Mouse (Mus musculus): ENCODE results near the gene Camta1. TPM values are rescaled to one million over a fixed set of nuclear protein-coding genes. Genes with fewer than 3 reads are reported as not detected.

The Camta1 gene
- polyA plus RNA-seq, 1 experiment = 155 TPM

DNA sequence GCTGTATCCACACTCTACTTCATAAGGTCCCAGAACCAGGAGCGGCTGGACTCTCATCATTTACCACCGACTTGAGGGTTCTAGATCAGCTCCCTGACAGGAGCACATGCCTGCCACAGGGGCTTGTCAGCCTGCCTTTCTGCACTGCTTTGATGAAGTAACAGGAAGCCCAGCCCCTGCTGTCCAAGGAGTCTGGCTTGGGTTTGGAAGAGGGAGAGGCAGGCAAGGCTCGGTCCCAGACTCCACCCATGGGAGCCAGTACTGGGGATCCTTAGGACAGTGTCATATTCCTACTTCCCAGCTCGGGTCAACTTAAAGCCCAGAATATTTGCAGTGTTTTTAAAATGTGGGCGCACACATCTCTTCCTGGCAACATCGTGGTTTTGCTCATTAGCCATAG lies 694.7 kb downstream of the Camta1 start:
- TF ChIP-seq CTCF (IDR thresholded peaks at IDR 0.05; ENCODE audit: borderline replicate concordance, insufficient read depth, low read depth, low read length) (no peak), POLR2A (IDR thresholded peaks at IDR 0.05; ENCODE audit: borderline replicate concordance, insufficient read depth, low read length) (no peak)
- no peak overlapping the region for H3K27ac ChIP-seq (ENCODE audit: insufficient read depth, low read length)
- no peak for DNase-seq
- 96% methylated on average over 6 of the region's 6 CpGs for WGBS
- H3K4me1 ChIP-seq (ENCODE audit: control insufficient read depth, insufficient read depth, low read length) = peaks cover 31% of the 10 kb centered on the region
- H3K4me3 ChIP-seq (replicated peaks; ENCODE audit: insufficient read depth, low read depth, low read length) = no peak overlapping the region
- H3K27me3 ChIP-seq (ENCODE audit: control insufficient read depth, insufficient read depth, low read length) = no peaks in the 10 kb centered on the region

GRCm38 (mm10) chr4:151165539-151165938 lies 696.1 kb downstream of the Camta1 start:
- Histone ChIP-seq H3K27ac (ENCODE audit: insufficient read depth, low read length) (no peak overlapping the region), H3K4me3 (replicated peaks; ENCODE audit: insufficient read depth, low read depth, low read length) (no peak overlapping the region), H3K4me1 (ENCODE audit: control insufficient read depth, insufficient read depth, low read length) (peaks cover 46% of the 10 kb centered on the region), H3K27me3 (ENCODE audit: control insufficient read depth, insufficient read depth, low read length) (no peaks in the 10 kb centered on the region)
- TF ChIP-seq CTCF (IDR thresholded peaks at IDR 0.05; ENCODE audit: borderline replicate concordance, insufficient read depth, low read depth, low read length) (no peak), POLR2A (IDR thresholded peaks at IDR 0.05; ENCODE audit: borderline replicate concordance, insufficient read depth, low read length) (no peak)
- under 1% methylated on average over 10 of the region's 10 CpGs for WGBS
- DNase-seq = peak; percentile 98

DNA sequence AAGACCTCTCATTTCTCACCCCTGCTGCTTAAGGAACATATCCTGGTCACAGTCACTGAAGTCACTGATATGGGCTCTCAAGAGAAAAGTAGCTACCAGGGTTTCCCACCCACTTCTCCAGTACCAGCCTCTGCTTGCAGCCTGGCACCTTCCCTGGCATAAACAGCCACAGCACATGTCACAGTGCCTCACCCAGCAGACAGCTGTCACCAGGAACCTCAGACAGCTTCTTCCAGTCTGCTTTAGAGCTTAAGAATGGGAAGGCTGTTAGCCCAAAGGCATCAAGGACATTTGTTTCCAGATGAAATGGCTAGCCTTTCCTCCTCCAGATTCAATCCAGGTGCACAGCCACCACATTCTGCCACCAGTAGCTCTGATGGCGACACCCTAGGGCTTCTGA lies 697.4 kb downstream of the Camta1 start:
- no peak overlapping the region for H3K4me3 ChIP-seq (replicated peaks; ENCODE audit: insufficient read depth, low read depth, low read length)
- H3K27ac ChIP-seq (ENCODE audit: insufficient read depth, low read length) = no peak overlapping the region
- peaks cover 53% of the 10 kb centered on the region for H3K4me1 ChIP-seq (ENCODE audit: control insufficient read depth, insufficient read depth, low read length)
- WGBS = 93% methylated on average over 1 of the region's 1 CpGs
- no peaks in the 10 kb centered on the region for H3K27me3 ChIP-seq (ENCODE audit: control insufficient read depth, insufficient read depth, low read length)
- no peak for TF ChIP-seq CTCF (IDR thresholded peaks at IDR 0.05; ENCODE audit: borderline replicate concordance, insufficient read depth, low read depth, low read length)
- TF ChIP-seq POLR2A (IDR thresholded peaks at IDR 0.05; ENCODE audit: borderline replicate concordance, insufficient read depth, low read length) = no peak
- no peak for DNase-seq

DNA sequence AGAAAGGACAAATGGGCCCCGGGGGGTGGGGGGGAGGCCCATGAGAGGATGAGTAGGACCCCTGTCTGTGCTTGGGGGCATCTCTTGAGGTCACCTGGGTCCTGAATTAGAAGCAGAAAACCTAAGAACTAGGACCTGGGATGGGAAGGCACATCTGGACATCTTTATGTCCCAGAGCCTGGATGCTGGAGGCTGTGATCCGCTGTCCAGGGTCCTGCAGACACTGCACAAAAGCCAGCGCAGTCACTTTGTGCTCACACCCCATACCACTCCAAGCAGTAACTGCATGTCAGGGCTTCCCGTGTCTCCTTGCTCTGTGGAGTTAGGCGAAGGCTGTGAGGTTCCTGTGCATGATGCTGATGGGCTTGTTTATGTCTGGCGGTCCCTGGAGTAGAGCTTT lies 699.8 kb downstream of the Camta1 start:
- 79% methylated on average over 6 of the region's 6 CpGs for WGBS
- H3K4me1 ChIP-seq (ENCODE audit: control insufficient read depth, insufficient read depth, low read length) = peaks cover 64% of the 10 kb centered on the region

DNA sequence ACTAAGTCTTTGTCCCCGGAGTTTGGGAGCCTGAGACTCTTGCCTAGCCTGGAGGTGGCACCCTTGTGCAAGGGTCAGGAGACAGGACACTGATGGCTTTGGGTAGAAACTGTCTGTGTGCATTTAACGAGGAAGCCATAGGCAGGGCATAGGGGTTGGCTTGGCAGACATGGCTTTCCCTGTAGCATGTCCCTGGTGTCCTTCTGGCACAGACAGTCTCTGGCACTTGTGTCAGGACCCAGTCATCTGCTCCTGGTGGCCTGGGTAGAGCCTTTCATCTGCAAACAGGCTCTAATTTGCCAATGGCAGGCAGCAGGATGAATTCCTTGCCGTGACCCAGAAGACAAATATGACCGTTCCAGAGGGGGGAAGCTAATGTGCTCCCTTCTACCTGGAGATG lies 700.7 kb downstream of the Camta1 start:
- Histone ChIP-seq H3K4me1 (ENCODE audit: control insufficient read depth, insufficient read depth, low read length) (peaks cover 62% of the 10 kb centered on the region), H3K27me3 (ENCODE audit: control insufficient read depth, insufficient read depth, low read length) (no peaks in the 10 kb centered on the region), H3K4me3 (replicated peaks; ENCODE audit: insufficient read depth, low read depth, low read length) (no peak overlapping the region), H3K27ac (ENCODE audit: insufficient read depth, low read length) (no peak overlapping the region)
- peak in 1 of 2 experiments; percentile 62 for DNase-seq
- TF ChIP-seq CTCF (IDR thresholded peaks at IDR 0.05; ENCODE audit: borderline replicate concordance, insufficient read depth, low read depth, low read length) (peak; percentile 32; the same call in 1 of the 2 replicates), POLR2A (IDR thresholded peaks at IDR 0.05; ENCODE audit: borderline replicate concordance, insufficient read depth, low read length) (no peak)
- 18% methylated on average over 4 of the region's 4 CpGs for WGBS

More for the DNA sequence above, 699.8 kb downstream of the Camta1 start:
- Histone ChIP-seq H3K4me3 (replicated peaks; ENCODE audit: insufficient read depth, low read depth, low read length) (no peak overlapping the region), H3K27me3 (ENCODE audit: control insufficient read depth, insufficient read depth, low read length) (no peaks in the 10 kb centered on the region), H3K27ac (ENCODE audit: insufficient read depth, low read length) (no peak overlapping the region)
- DNase-seq = no peak
- no peak for TF ChIP-seq CTCF (IDR thresholded peaks at IDR 0.05; ENCODE audit: borderline replicate concordance, insufficient read depth, low read depth, low read length)
- no peak for TF ChIP-seq POLR2A (IDR thresholded peaks at IDR 0.05; ENCODE audit: borderline replicate concordance, insufficient read depth, low read length)

DNA sequence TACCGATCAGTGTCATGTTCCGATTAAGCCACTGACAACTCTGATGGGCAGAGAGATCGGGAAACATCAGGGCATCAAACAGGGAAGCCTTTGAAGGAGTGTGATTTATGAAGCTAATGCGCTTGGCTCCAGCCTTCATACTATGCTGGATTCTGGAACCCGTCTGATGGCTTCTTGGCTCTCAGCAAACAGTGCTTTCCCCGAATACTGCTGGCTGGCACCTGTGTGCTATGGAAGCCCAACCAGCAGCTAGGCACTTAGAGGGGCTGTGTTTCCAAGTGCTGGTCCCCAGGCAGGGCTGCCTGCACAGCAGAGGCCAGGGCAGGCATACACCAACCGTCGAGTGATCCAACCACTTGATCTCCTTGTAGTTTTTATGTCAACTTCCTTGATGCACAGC lies 701.2 kb downstream of the Camta1 start:
- WGBS = 46% methylated on average over 8 of the region's 8 CpGs
- DNase-seq = peak in 1 of 2 experiments; percentile 33
- no peaks in the 10 kb centered on the region for H3K27me3 ChIP-seq (ENCODE audit: control insufficient read depth, insufficient read depth, low read length)
- H3K4me3 ChIP-seq (replicated peaks; ENCODE audit: insufficient read depth, low read depth, low read length) = no peak overlapping the region
- H3K27ac ChIP-seq (ENCODE audit: insufficient read depth, low read length) = no peak overlapping the region
- peaks cover 58% of the 10 kb centered on the region for H3K4me1 ChIP-seq (ENCODE audit: control insufficient read depth, insufficient read depth, low read length)
- no peak for TF ChIP-seq CTCF (IDR thresholded peaks at IDR 0.05; ENCODE audit: borderline replicate concordance, insufficient read depth, low read depth, low read length)
- TF ChIP-seq POLR2A (IDR thresholded peaks at IDR 0.05; ENCODE audit: borderline replicate concordance, insufficient read depth, low read length) = no peak

- H3K4me1 ChIP-seq (ENCODE audit: control insufficient read depth, insufficient read depth, low read length) = peaks cover 44% of the 10 kb centered on the region
- 51% methylated on average over 3 of the region's 3 CpGs for WGBS
- DNase-seq = no peak
These were observed 703.4 kb downstream of the Camta1 start for GRCm38 (mm10) chr4:151158250-151158649.

GRCm38 (mm10) chr4:151156904-151157303 lies 704.8 kb downstream of the Camta1 start:
- no peak overlapping the region for H3K4me3 ChIP-seq (replicated peaks; ENCODE audit: insufficient read depth, low read depth, low read length)
- no peak overlapping the region for H3K27ac ChIP-seq (ENCODE audit: insufficient read depth, low read length)
- H3K4me1 ChIP-seq (ENCODE audit: control insufficient read depth, insufficient read depth, low read length) = peaks cover 32% of the 10 kb centered on the region
- 1% methylated on average over 7 of the region's 7 CpGs for WGBS
- TF ChIP-seq POLR2A (IDR thresholded peaks at IDR 0.05; ENCODE audit: borderline replicate concordance, insufficient read depth, low read length) (no peak), CTCF (IDR thresholded peaks at IDR 0.05; ENCODE audit: borderline replicate concordance, insufficient read depth, low read depth, low read length) (peak; percentile 95)
- DNase-seq = peak; percentile 82 to 93
- H3K27me3 ChIP-seq (ENCODE audit: control insufficient read depth, insufficient read depth, low read length) = no peaks in the 10 kb centered on the region

More at GRCm38 (mm10) chr4:151158250-151158649, 703.4 kb downstream of the Camta1 start:
- Histone ChIP-seq H3K4me3 (replicated peaks; ENCODE audit: insufficient read depth, low read depth, low read length) (no peak overlapping the region), H3K27ac (ENCODE audit: insufficient read depth, low read length) (no peak overlapping the region), H3K27me3 (ENCODE audit: control insufficient read depth, insufficient read depth, low read length) (no peaks in the 10 kb centered on the region)
- TF ChIP-seq CTCF (IDR thresholded peaks at IDR 0.05; ENCODE audit: borderline replicate concordance, insufficient read depth, low read depth, low read length) (peak; percentile 30; the same call in 1 of the 2 replicates), POLR2A (IDR thresholded peaks at IDR 0.05; ENCODE audit: borderline replicate concordance, insufficient read depth, low read length) (no peak)
